Mouse (Mus musculus) small intestine, adult 10 weeks (tissue): ENCODE measurements around the gene Cyp4f13. TPM values are rescaled to one million over a fixed set of nuclear protein-coding genes. Genes with fewer than 3 reads are reported as not detected.

Experiments used
- polyA plus RNA-seq: library from polyadenylated mRNA; stranded (reverse); fragments of 350-450 nt; fragmentation: Illumina TruSeq; extraction: RNeasy Lipid Tissue Mini Kit (QIAGEN cat#74804); gene quantifications from one replicate; pipeline ENCODE4 v1.2.3, GENCODE M21; 2014; ENCODE audit warnings: low replicate concordance

Cyp4f13 gene
- polyA plus RNA-seq, result 20.6 TPM

DNA sequence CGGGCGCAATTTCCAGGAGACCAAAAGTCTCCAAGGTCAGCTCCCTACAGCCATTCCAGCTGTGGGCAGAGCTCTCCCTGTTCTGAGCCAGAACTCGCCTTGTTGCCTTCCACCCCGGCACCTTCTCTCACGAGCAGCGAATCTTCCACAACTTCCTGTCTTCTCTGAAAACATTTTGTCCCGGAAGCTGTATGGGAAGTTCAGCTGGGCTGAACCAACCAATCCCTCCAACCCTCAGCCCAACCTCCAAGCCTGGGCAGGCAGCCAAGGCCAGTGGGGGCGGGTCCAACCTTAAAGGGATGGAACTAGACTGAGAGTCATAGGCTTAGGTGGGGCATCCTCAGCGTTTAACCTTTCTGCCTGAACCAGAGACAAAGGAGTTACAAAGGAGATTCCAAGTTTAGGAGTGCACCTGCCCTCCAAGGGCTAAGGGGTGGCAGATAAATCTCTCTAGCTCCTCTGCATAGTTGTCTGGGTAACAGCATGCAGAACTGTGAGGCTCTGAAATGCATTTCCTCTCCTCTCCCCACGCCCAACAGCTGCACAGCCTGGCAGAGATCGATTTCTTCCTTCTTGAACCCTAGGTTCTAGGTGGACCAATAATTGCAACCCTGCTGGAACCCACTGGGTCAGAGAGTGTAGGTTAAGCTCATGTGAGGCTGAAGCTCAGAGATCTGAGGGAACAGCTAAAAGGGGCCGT is at the start of gene Cyp4f13:
TSS of gene Cyp4f13 (minus strand) at position 188 of the 700 bp plus-strand sequence.

DNA sequence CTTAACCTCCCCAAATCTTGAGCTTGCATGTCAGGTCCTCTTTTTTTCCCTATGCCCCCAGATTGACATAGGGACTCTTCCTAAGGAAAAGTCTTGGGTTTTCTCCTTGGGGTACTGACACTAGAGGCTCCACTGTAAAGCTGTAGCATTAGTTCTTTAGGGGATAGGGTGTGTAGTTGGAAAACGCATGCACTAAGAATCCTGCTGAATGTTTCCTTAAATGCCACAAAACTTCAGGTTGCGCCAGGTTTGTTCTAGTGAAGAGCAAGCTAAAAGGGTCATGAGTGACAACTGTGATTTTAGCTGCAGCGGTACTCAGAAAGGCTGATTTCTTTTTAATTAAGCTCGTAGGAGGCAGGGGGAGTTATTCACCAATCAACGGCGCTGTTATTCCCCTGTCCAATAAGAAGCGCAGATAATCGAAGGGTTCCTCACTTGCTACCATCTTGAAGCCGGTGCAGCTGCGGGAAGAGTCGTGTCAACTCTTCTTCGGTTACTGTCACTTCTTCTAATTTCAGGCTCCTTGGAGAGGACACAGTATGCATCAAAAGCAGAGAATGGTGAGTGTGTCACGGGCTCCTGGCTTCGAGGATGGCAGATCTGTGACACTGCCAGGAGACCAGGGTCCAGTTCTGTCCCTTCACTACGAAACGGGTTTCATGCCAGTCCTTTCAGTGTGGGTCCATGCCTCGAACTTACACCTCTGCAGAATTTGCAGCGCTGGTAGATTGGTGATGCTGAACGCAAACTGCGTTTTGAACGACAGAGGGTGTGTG is 45.7 kb upstream of the Cyp4f13 start, which contains the start of gene Zfp952:
TSS of gene Zfp952 (plus strand) at position 431 of the 776 bp plus-strand sequence.

DNA sequence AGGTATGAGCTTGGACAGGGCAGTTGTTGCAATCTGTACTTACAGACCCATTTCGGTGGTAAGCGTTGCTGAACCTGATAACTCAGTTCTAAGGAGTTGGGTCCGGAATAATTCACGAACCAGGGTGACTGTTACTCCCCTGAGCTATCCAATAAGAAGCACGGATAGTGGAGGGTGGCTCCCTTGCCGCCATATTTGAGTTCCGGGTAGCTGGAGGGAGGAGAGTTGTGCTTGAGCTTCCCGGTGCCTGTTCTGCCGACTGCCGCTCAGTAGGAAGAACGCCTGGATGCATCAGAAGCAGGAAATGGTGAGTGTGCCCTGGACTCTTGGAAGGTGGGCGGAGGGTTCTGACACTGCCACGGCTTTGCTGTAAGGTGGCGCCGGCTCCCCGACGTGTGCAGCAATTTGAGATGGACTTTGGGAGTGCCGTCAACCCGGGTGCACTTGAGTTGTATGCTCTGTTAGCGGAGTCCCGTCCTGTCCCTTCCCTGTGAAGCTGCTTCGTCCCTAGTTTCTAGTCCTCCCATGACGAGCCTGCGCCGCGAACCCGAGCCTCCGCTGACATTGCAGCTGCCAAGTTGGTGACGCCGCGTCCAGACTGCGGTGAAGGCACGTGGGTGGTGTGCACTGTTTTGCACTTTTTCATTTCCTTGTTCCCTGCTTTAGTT is 18.6 kb upstream of the Cyp4f13 start, which contains the start of gene Zfp472:
TSS of gene Zfp472 (plus strand) at position 192 of the 668 bp plus-strand sequence.

DNA sequence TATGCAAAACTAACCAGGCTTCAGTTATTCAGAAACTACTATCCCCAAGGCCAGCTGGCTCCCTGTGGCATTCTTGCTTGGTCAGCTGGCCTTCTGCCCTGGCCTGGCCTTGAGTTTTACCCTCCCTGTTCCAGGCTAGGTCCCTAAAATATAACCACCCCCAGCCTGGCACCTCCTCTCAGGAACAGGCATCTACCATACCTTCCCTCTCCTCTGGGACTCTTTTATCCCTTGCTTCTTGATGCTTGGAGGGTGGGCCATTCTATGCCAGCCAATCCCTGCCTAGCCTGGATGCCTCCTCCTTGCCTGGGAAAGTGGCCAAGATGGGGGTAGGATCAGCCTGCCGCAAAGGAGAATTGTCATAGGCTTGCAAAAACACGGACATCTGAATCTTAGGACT is 30.1 kb downstream of the Cyp4f13 start, which contains the start of gene Cyp4f14:
TSS of gene Cyp4f14 (minus strand) at position 212 of the 400 bp plus-strand sequence.

DNA sequence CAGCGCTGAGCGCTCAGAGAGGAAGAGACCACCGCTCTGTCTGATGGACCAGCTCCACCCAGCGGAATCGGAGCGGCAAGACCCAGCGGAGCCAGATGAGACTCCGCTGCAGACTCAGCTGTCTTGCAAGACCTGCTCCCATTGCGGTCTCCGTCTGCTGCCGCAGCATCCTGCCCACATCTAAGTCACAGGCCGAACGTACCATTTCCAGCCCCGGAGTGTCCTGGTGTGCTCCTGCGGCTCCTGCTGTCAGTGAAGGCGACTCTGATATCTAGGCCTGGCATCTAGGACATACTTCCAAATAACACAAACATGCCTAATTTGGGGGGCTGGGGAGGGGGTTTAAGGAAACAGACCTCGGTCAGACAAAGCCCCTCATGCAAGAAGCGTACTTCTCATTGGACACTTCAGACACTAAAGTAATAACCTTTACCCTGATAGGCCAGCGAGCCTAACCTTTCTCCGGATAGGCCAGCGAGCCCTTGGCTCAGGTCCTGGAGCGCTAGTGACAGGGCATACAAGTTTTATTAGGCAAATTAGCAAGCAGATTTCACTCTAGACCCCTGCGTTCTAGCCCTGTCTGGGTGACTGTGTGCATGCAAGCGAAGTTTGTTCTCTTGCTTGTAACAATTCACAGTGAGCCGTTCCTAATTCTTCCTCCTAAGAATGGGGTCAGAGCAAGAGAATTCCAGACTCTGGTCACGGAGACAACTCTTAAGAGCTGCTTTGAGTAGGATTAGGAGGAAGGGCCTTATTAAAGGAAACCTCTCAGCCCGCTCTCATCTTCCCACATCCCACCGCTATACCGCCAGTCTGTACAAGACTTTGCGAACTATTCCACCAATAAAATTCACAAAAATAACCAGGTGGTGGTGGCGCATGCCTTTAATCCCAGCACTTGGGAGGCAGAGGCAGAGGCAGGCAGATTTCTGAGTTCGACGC is 55.7 kb downstream of the Cyp4f13 start, which contains the start of gene Zfp870:
TSS of gene Zfp870 (minus strand) at position 404 of the 942 bp plus-strand sequence.

Other genes starting within 250 kb of the Cyp4f13 start
- gene Zfp871, start 159.1 kb downstream of the Cyp4f13 start, polyA plus RNA-seq, result 68.8 TPM
- gene Zfp811, start 137.5 kb downstream of the Cyp4f13 start, polyA plus RNA-seq, result 2.3 TPM
- 15.7 TPM for gene Zfp799, start 117.1 kb downstream of the Cyp4f13 start, polyA plus RNA-seq
- 12.1 TPM for gene Zfp870, start 55.8 kb downstream of the Cyp4f13 start, polyA plus RNA-seq
- 371 TPM for gene Cyp4f14, start 30.1 kb downstream of the Cyp4f13 start, polyA plus RNA-seq
- gene Zfp472, start 18.4 kb upstream of the Cyp4f13 start, polyA plus RNA-seq, result 25.8 TPM
- 22.3 TPM for gene Zfp952, start 45.7 kb upstream of the Cyp4f13 start, polyA plus RNA-seq
- 9.6 TPM for gene Zfp763, start 86.0 kb upstream of the Cyp4f13 start, polyA plus RNA-seq
- not detected for gene 4921501E09Rik, start 120.7 kb upstream of the Cyp4f13 start, polyA plus RNA-seq
- 15.7 TPM for gene Zfp563, start 141.9 kb upstream of the Cyp4f13 start, polyA plus RNA-seq
- not detected for gene Morc2b, start 192.3 kb upstream of the Cyp4f13 start, polyA plus RNA-seq
- gene Olfr55, start 221.0 kb upstream of the Cyp4f13 start, polyA plus RNA-seq, result not detected
- not detected for gene Olfr239, start 243.9 kb upstream of the Cyp4f13 start, polyA plus RNA-seq